Mouse (Mus musculus) heart, embryonic 12.5 days (tissue): ENCODE measurements around the gene Isg20l2. TPM values are rescaled to one million over a fixed set of nuclear protein-coding genes. Genes with fewer than 3 reads are reported as not detected.

Source experiments
- ATAC-seq: fragments of 200-750 bp; cut with Nextera tagmentation; 2 replicates; pipeline ENCODE4 v1.8.0; 2017; ENCODE audit warnings: moderate TSS enrichment, moderate library complexity; ENCODE audit not compliant: insufficient number of reproducible peaks, low FRiP score
- H3K27ac ChIP-seq: fragments of 300-500 bp; sonication (generic); 2 replicates; pipeline ENCODE4 v1.5.1; 2016; ENCODE audit warnings: mild to moderate bottlenecking, moderate library complexity; ENCODE audit not compliant: poor library complexity, severe bottlenecking
- H3K27me3 ChIP-seq: fragments of 300-500 bp; sonication (generic); replicated peaks from 2 replicates; pipeline ENCODE4 v1.6.1; 2016; ENCODE audit warnings: mild to moderate bottlenecking, moderate library complexity
- H3K36me3 ChIP-seq: fragments of 300-500 bp; sonication (generic); 2 replicates; pipeline ENCODE4 v1.6.1; 2016; ENCODE audit warnings: mild to moderate bottlenecking, moderate library complexity
- H3K4me1 ChIP-seq: fragments of 300-500 bp; sonication (generic); replicated peaks from 2 replicates; pipeline ENCODE4 v1.6.1; 2016; ENCODE audit warnings: mild to moderate bottlenecking
- H3K4me2 ChIP-seq: fragments of 300-500 bp; sonication (generic); 2 replicates; pipeline ENCODE4 v1.6.1; 2016; ENCODE audit warnings: mild to moderate bottlenecking, moderate library complexity
- H3K4me3 ChIP-seq: fragments of 300-500 bp; sonication (generic); 2 replicates; pipeline ENCODE4 v1.5.1; 2016; ENCODE audit warnings: mild to moderate bottlenecking
- H3K9ac ChIP-seq: fragments of 300-500 bp; sonication (generic); 2 replicates; pipeline ENCODE4 v1.6.1; 2016; ENCODE audit warnings: mild to moderate bottlenecking, moderate library complexity
- H3K9me3 ChIP-seq: fragments of 300-500 bp; sonication (generic); replicated peaks from 2 replicates; pipeline ENCODE4 v1.6.1; 2016; ENCODE audit warnings: mild to moderate bottlenecking, moderate library complexity
- WGBS: fragments of 180-500 bp; shearing (Covaris S2); methylation state at CpG from one replicate; pipeline ENCODE4 v1.1.7; 2016; 5-methylcytosine and 5-hydroxymethylcytosine counted together
- polyA plus RNA-seq: library from polyadenylated mRNA; unstranded; fragments of >200 nt; fragmentation: Nextera tagmentation; extraction: Ambion mirVana; gene quantifications from 2 replicates; pipeline ENCODE4 v1.2.1, GENCODE M21; 2016

The Isg20l2 gene
- polyA plus RNA-seq, 1 experiment from 2014 or later, result 36.4 TPM

GRCm38 (mm10) chr3:87949266-87949954 lies 19.3 kb downstream of the Isg20l2 start:
- no peak; the same call in 1 of the 2 replicates for ATAC-seq
- Histone ChIP-seq H3K9me3 (no peaks in the 10 kb centered on the region), H3K27ac (no peak overlapping the region), H3K4me1 (peaks cover 74% of the 10 kb centered on the region), H3K4me2 (peak overlapping the region; percentile 79), H3K27me3 (peaks cover 70% of the 10 kb centered on the region), H3K9ac (no peak overlapping the region), H3K4me3 (peak overlapping the region; percentile 44; the same call in 1 of the 2 replicates), H3K36me3 (no peaks in the 10 kb centered on the region)
- WGBS, result 15% methylated on average over 16 of the region's 16 CpGs

GRCm38 (mm10) chr3:87949955-87950515 lies 19.9 kb downstream of the Isg20l2 start:
- Histone ChIP-seq H3K27me3 (peaks cover 69% of the 10 kb centered on the region), H3K4me1 (peaks cover 67% of the 10 kb centered on the region), H3K9me3 (no peaks in the 10 kb centered on the region), H3K27ac (no peak overlapping the region), H3K36me3 (no peaks in the 10 kb centered on the region), H3K9ac (no peak overlapping the region), H3K4me3 (no peak overlapping the region), H3K4me2 (no peak overlapping the region)
- no peak for ATAC-seq
- 18% methylated on average over 13 of the region's 13 CpGs for WGBS

DNA sequence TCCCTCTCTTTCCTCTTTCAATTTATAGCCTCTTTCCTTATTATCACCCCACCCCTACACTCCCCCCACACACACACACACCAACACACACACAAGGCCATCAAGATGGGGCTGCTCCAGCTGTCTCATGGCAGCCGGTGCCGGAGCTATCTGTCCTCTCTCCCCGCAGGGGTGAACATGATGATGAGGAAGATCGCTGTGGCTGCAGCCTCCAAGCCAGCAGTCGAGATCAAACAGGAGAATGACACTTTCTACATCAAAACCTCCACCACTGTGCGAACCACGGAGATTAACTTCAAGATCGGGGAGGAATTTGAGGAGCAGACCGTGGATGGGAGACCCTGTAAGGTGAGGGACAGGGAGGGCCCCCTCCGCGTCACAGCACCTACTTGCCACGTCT lies 21.8 kb downstream of the Isg20l2 start:
- Histone ChIP-seq H3K27me3 (peaks cover 49% of the 10 kb centered on the region), H3K9me3 (no peaks in the 10 kb centered on the region), H3K36me3 (no peaks in the 10 kb centered on the region), H3K4me3 (peak overlapping the region; percentile 45), H3K4me1 (peaks cover 49% of the 10 kb centered on the region), H3K9ac (peak overlapping the region; percentile 62), H3K4me2 (peak overlapping the region; percentile 76), H3K27ac (0 out of 2 replicates have a peak overlapping the region, but pooled peaks have one; percentile 28)
- no peak for ATAC-seq
- WGBS, result 7% methylated on average over 12 of the region's 12 CpGs

GRCm38 (mm10) chr3:87952440-87952839 lies 22.3 kb downstream of the Isg20l2 start:
- Histone ChIP-seq H3K36me3 (no peaks in the 10 kb centered on the region), H3K27ac (0 out of 2 replicates have a peak overlapping the region, but pooled peaks have one; percentile 28), H3K27me3 (peaks cover 45% of the 10 kb centered on the region), H3K4me1 (peaks cover 44% of the 10 kb centered on the region), H3K4me2 (peak overlapping the region; percentile 76), H3K4me3 (peak overlapping the region; percentile 45), H3K9ac (peak overlapping the region; percentile 62), H3K9me3 (no peaks in the 10 kb centered on the region)
- ATAC-seq, result peak; percentile 70; the same call in 1 of the 2 replicates
- 0% methylated on average over 5 of the region's 5 CpGs for WGBS

GRCm38 (mm10) chr3:87958056-87958455 lies 27.9 kb downstream of the Isg20l2 start:
- H3K4me2 ChIP-seq, result no peak overlapping the region
- H3K36me3 ChIP-seq, result no peaks in the 10 kb centered on the region
- H3K9me3 ChIP-seq, result no peaks in the 10 kb centered on the region
- no peak overlapping the region for H3K27ac ChIP-seq
- no peak overlapping the region for H3K4me3 ChIP-seq
- ATAC-seq, result no peak
- WGBS, result 29% methylated on average over 1 of the region's 1 CpGs
- H3K27me3 ChIP-seq, result no peaks in the 10 kb centered on the region; the same call in 1 of the 2 replicates
- peaks cover 31% of the 10 kb centered on the region for H3K4me1 ChIP-seq
- H3K9ac ChIP-seq, result no peak overlapping the region

DNA sequence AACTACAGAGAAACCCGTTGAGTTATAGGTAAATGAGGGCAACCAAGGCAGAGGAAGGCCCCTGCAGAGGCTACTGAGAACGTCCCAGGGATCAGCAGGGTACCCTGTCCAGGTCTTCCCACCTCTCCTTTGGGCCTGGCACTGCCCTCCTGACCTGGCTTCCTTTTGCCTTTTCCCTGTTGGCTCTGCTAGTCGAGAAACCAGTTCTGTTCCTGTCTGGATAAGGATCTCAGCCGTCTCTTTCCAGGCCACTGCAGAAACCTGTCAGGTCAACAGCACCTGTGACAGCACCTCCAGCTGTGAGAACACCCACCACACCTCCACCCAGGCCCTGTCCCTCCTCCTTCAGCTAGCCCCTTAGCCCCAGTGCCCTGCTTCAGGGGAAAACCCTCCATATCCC lies 28.4 kb downstream of the Isg20l2 start:
- Histone ChIP-seq H3K4me2 (no peak overlapping the region), H3K27ac (no peak overlapping the region), H3K4me1 (peaks cover 30% of the 10 kb centered on the region), H3K36me3 (no peaks in the 10 kb centered on the region), H3K9ac (no peak overlapping the region), H3K4me3 (no peak overlapping the region), H3K9me3 (no peaks in the 10 kb centered on the region), H3K27me3 (no peaks in the 10 kb centered on the region; the same call in 1 of the 2 replicates)
- 13% methylated on average over 4 of the region's 4 CpGs for WGBS
- ATAC-seq, result no peak

DNA sequence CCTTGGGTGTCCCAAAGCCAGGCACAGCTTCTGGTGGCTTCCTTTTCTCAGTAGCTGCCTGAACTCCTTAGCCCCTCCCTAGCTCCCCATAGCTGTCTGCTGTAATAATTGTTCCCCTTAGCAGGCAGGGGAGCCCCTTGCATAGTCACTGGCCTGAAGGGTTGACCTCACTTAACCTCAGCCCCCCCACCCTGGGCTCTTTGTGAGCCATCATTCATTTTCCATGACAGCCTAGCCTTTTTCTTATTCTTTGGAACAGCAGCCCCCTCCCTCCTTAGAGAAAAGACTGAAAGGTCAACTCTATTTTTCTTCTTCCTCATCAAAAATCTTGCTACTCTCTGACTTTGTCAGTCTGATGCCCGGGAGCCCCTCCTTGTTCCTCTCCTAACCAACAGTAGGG lies 28.9 kb downstream of the Isg20l2 start:
- H3K27me3 ChIP-seq, result no peaks in the 10 kb centered on the region; the same call in 1 of the 2 replicates
- no peaks in the 10 kb centered on the region for H3K36me3 ChIP-seq
- H3K4me3 ChIP-seq, result no peak overlapping the region
- H3K4me2 ChIP-seq, result no peak overlapping the region
- 71% methylated on average over 1 of the region's 1 CpGs for whole genome bisulfite sequencing
- H3K9ac ChIP-seq, result no peak overlapping the region
- H3K9me3 ChIP-seq, result no peaks in the 10 kb centered on the region
- no peak for ATAC-seq
- H3K27ac ChIP-seq, result no peak overlapping the region
- H3K4me1 ChIP-seq, result peaks cover 30% of the 10 kb centered on the region

- H3K36me3 ChIP-seq, result no peaks in the 10 kb centered on the region
- no peak overlapping the region for H3K4me3 ChIP-seq
- H3K9ac ChIP-seq, result no peak overlapping the region
- no peak overlapping the region for H3K27ac ChIP-seq
- H3K27me3 ChIP-seq, result no peaks in the 10 kb centered on the region; the same call in 1 of the 2 replicates
- ATAC-seq, result no peak
- H3K4me1 ChIP-seq, result peaks cover 30% of the 10 kb centered on the region
- WGBS, result 60% methylated on average over 7 of the region's 7 CpGs
- H3K9me3 ChIP-seq, result no peaks in the 10 kb centered on the region
- H3K4me2 ChIP-seq, result no peak overlapping the region
Measured at GRCm38 (mm10) chr3:87959371-87959770, 29.3 kb downstream of the Isg20l2 start.

GRCm38 (mm10) chr3:87960191-87960585 lies 30.1 kb downstream of the Isg20l2 start:
- WGBS, result 7% methylated on average over 10 of the region's 10 CpGs
- ATAC-seq, result no peak
- H3K27ac ChIP-seq, result peak overlapping the region; percentile 84
- H3K27me3 ChIP-seq, result no peaks in the 10 kb centered on the region; the same call in 1 of the 2 replicates
- H3K4me3 ChIP-seq, result peak overlapping the region; percentile 55
- H3K9ac ChIP-seq, result peak overlapping the region; percentile 77
- no peaks in the 10 kb centered on the region for H3K9me3 ChIP-seq
- peaks cover 30% of the 10 kb centered on the region for H3K4me1 ChIP-seq
- no peaks in the 10 kb centered on the region for H3K36me3 ChIP-seq
- H3K4me2 ChIP-seq, result peak overlapping the region; percentile 85

DNA sequence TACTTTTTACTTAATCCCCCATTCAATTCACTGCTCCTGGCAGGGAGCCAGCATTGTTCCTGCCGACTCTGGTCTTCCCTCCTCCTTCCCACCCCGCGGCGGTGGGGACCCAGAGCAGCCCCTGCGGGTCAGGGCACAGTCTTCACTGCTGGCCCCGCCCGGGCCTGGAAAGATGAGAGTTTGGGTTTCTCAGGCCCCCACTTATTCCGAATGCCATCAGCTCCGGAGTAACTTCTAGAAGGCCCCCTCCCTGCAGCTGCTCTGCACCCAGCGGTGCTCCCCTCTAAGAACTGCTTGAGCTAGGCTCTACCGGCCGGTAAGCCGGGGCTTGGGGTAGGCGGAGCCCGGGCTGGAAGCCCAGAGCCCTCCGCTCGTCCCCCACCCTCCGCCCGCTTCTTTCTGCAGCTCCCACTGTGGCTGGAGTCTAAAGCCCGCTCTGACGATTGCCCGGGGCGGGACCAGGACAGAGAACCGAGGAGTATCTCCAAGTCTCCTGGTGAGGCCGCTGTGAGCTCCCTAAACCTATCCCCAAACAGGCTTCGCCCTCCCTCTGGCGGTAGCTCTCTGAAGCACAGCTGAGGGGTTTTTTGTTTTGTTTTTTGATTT lies 30.6 kb downstream of the Isg20l2 start:
- Histone ChIP-seq H3K4me3 (peak overlapping the region; percentile 55), H3K36me3 (no peaks in the 10 kb centered on the region), H3K27ac (peak overlapping the region; percentile 84), H3K27me3 (no peaks in the 10 kb centered on the region; the same call in 1 of the 2 replicates), H3K4me2 (peak overlapping the region; percentile 85), H3K9ac (peak overlapping the region; percentile 77), H3K4me1 (peaks cover 30% of the 10 kb centered on the region), H3K9me3 (no peaks in the 10 kb centered on the region)
- ATAC-seq, result peak; percentile 93
- under 1% methylated on average over 27 of the region's 27 CpGs for WGBS
